Mouse (Mus musculus): ENCODE results near the gene Gpr45.

The Gpr45 gene

DNA sequence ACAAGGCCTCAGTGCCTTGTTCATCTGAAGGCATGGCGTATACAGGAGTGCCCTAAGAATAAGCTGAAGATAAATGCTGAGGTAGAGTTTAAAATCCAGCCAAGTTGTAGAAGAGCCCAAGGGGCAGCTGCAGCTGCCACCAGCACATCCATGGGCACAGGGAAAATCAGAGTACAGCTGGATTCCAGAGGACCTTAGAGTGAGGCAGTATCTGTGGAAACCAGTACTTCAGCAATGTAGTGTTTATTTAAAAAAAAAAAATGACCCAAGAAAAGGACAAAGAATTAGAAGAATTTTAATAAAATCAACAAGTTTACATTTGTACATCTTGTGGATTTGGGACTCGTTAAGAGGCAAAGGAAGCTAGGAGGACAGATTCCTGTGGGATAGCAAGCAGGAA is 94.3 kb downstream of the Gpr45 start:
- DNase-seq (ENCODE audit: low spot score): no peak

DNA sequence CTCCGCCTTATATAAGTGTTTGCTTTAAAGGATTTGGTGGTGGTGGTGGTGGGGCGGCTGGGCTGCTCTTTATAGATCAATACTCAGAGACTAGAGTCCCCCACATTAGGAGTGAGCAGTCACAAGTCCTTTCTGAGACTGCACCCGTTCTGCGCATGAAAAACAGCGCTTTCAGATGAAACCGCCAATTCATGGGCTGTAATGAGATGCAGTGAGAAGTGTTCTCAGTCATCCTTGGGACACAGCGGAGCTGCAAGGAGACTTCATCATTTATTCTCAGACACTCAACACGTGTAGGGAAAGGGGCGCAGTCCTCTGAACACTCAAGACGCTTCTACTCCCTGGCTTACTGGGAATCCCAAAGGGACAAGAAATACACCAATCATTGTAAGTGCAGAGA is 95.1 kb downstream of the Gpr45 start:
- DNase-seq (ENCODE audit: low spot score): no peak

DNA sequence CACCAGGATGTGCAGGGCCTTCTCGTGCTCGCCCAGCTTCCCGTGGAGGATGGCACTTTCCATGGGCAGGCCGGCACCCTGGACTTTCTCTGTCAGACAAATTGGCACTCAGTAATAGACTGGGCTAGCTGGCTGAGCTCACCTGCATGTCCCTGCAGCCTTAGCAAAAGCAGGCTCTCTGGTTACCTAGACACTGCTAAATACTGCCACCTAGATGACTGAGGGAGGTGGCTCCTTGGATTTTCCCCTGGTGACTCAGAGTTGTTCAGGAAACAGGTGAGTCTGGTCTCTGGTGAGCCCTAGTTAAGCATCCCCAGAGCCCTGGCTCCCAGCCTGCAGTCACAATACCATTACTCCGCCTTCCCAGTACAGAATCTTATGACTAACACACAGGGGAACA is 99.2 kb downstream of the Gpr45 start:
- no peak for DNase-seq (ENCODE audit: low spot score)

DNA sequence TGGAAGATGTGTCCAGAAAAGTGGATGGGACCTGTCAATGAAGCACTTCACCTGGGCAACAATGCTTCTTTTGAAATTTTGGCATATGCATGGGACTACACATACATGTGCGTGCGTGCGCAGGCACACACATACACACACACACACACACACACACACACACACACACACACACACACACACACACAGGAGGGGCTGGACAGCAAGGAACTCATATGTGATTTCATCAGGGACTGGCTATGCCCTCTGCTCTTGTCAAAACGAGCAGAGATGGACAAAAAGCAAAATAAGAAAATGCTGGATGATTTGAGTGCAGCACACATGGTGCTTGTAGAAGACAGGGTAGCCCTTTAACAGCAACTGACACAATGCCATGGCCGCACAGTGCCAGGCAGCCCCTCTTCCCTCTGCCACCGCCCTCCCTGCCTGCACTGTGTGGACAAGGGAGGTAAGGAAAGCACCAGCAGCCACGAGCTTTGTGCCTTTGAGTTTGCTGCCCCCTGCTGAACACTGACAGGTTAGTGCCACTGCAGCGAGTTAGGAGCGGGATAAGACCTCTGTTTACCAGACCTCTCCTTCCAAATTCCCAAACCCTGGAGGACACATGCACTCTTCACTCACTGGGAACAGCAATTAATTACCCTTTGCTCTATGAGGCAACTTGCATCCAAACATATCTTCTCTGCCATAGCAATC is 113.1 kb downstream of the Gpr45 start:
- no peak for DNase-seq (ENCODE audit: low spot score)

DNA sequence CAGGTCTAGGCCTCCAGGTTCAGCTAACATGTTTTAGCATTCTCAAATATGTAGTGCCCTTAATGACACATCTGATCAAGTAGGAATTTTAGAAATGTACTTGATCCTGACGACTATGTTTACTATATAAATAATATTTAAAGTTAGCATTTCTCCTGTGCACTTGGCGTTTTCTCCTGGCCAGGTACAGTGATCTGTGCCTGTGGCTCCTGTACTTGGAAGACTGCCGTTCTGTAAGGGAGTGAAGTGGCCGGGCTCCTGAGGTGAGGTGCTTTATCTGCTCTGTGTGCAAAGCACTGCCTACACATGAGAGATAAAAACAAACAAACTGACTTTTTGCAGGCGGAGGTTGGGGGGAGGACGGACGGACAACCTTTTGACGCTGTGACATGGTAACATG is 113.9 kb downstream of the Gpr45 start:
- no peak for DNase-seq (ENCODE audit: low spot score)

DNA sequence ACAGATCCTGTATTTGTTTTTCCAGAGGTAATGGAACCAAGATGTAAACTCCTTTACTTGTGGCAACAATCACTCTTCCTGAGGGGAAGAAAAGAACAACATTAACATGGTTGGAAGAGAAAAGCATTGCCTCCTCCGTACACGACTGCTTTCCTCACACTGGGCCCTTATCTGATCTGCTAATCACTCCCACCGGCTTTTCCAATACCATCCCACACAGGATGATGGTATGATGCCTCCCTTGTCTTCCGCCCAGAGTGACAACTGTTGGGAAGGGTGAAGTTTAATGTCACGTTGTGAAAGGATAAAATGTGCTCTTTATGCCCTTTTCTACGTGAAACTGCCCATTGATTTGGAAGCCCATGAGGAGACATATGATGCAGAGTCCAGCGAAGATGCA is 114.9 kb downstream of the Gpr45 start:
- no peak for DNase-seq (ENCODE audit: low spot score)

DNA sequence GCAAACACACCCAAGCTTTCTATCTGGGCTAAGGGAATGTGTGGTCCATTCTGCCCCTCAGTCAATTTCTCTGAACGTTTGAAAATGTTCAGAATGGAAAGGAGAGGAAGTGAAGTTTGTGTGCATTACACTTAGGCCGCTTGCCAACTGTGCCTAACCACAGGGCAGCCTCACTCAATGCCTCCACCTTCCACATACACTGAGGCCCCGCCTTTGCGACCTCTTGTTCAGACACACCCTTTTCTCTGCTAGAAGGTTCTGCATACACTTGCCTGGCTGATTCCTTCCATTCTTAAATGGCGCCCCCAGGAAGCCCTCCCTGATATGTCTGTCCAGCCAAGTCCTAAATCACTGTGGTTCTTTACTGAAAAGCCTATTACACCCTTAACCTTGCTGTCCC is 118.1 kb downstream of the Gpr45 start:
- no peak for DNase-seq (ENCODE audit: low spot score)

DNA sequence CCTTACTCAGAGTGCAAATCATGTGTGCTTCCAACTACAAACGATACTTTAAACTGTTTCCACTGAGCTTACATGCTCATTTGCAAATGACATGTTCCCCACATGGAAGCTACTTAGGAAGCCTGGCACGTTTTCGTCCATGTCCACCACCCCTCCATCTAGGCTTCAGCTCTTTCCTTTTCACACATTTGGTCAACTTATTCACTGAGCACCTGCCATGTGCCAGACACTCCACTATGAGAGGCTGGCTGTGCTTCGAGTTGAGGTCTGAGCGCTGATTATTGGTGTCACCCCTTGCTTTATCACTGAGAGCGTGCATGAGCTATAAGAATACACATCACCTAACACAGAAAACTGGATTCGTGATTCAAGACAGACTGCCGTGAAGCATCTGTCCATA is 119.4 kb downstream of the Gpr45 start:
- DNase-seq (ENCODE audit: low spot score): no peak

DNA sequence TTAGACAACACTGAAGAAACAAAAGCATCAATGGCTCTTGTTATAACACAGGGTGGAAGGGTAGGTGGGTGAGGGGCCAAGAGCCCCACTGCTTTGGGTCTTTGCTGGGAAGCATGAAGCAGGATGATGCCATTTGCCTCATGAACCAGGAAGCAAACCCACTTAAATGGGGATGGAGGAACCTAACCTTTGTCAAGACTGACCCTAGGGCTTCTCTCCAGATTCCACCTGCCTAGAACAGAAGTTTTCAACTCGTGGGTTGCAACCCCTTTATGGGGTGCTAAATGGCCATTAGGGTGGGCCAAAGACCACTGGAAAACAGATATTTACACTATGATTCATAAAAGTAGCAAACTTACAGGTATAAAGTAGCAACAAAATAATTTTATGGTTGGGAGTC is 119.9 kb downstream of the Gpr45 start:
- no peak for DNase-seq (ENCODE audit: low spot score)

DNA sequence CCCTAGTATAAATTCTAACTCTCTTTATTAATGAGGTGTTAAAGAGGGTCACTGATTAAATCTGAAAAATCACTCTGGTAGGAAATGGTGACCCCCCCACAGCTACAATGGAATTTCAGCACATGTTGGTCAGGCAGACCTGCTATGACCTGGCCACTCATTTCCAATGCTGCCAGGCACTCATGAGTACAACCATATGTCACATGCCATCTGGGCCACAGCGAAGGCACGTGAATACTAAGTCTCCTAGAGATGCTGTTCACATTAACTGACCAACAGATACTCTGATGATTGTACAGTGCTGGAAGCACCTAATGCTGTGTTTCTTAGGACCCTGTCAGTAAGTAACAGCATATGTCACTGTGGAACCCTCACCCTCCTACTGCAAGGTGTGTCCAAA is 122.1 kb downstream of the Gpr45 start:
- DNase-seq (ENCODE audit: low spot score): no peak

DNA sequence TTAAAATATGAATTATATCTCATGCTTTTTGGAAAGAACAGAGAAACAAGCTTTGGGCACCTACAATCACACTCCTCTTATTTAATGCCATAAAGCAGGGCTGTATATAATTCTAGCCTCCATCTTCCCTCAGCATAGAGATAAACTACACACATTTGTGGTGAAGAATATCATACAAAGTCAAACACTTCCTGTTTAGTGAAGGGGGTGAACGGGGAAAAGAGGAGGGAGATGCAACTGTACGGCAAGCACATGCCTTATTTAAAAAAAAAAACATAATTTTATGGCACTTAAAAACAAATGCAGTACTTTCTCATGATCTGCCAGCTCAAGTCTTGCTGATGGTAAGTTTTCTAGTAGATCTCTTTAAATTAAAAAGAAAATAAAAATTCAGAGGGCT is 125.5 kb downstream of the Gpr45 start:
- DNase-seq (ENCODE audit: low spot score): no peak

DNA sequence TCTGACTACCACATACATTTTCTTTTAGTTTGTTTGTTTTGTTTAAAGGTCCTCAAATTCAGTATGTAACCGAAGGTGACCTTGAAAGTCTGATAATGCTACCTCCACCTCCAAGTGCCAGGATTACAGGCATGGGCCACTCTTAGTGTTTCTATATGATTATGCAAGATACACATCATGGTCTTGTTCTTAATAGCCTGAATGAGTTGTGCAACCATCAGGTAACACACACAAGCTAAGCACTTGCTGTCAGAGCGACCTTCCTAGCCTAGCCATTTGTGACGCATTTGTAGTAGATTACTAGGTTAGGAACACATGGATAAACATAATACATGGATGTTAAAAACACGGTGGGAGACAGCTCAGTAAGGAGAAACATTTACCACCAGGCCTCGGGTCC is 130.3 kb downstream of the Gpr45 start:
- no peak for DNase-seq (ENCODE audit: low spot score)
